Mouse (Mus musculus) layer of hippocampus, postnatal 36 days (tissue): ENCODE results near the gene Ccdc17. TPM values are rescaled to one million over a fixed set of nuclear protein-coding genes. Genes with fewer than 3 reads are reported as not detected.

ENCODE experiments used
- DNase-seq, 2 experiments: peaks; one replicate each; pipeline ENCODE4 v3.0.0; 2022
- total RNA-seq, 2 experiments: library from RNA; stranded (reverse); gene quantifications; 2 replicates each; pipeline ENCODE4 v1.2.3; 2021

Ccdc17 gene
- 1 to 10 TPM; 4.0 to 4.3 TPM for total RNA-seq

DNA sequence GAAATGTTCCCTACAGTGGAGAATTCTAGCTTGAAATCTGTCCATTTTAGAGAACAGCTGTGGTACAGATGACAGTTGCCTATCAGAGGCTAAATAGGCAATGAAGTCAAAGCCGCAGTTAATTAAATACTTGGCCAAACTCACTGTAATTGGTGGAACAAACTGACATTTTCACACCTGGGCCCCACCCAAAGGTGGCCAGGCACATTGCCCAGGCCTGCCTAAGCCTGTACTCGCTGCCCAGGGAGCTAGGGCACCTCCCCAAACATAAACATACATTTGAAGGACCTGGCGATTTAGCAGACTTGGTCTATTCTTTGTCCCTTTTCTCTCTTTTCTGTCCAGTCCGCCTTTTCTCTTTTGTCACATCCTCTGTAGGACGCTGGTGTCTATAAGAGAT lies at the start of gene Ccdc17:
Ccdc17 (plus strand) TSS at position 276 of the 400 bp plus-strand sequence.
- no peak for DNase-seq

DNA sequence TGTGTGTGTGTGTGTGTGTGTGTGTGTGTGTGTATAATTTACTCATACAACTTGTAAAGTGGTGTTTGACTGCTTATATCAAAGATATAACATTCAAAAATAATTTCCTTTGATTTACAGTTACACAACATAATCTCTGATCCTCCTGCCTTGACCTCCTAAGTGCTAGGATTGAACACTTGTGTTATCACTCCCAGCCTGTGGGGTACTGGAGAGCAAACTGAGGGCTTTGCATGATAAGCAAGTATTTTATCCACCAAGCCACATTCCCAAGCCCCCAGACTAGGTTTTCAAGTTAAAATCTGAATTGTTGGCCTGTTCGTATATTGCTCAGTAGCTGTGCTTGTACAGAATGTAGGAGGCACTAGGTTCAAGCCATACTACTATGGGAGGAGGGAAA lies 46.0 kb upstream of the Ccdc17 start:
- no peak for DNase-seq

DNA sequence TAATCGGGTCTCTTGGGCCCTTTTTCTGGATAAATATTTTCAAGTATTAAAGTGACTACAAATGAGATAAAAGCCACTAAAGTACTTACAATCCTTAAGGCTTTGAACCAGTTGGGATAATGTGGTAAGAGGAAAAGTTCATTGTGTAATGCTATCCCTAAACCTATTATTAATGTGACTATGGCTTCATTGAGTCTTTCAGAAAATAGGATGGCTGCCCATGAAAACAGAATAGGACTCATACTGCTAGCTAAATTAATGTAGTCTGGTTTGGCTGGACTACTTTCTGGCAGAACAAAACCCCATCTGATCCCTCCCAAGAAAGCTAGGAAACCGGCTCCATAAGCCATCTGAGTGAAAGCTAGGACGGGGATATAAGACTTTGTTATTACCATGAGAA lies 43.4 kb upstream of the Ccdc17 start:
- no peak for DNase-seq

DNA sequence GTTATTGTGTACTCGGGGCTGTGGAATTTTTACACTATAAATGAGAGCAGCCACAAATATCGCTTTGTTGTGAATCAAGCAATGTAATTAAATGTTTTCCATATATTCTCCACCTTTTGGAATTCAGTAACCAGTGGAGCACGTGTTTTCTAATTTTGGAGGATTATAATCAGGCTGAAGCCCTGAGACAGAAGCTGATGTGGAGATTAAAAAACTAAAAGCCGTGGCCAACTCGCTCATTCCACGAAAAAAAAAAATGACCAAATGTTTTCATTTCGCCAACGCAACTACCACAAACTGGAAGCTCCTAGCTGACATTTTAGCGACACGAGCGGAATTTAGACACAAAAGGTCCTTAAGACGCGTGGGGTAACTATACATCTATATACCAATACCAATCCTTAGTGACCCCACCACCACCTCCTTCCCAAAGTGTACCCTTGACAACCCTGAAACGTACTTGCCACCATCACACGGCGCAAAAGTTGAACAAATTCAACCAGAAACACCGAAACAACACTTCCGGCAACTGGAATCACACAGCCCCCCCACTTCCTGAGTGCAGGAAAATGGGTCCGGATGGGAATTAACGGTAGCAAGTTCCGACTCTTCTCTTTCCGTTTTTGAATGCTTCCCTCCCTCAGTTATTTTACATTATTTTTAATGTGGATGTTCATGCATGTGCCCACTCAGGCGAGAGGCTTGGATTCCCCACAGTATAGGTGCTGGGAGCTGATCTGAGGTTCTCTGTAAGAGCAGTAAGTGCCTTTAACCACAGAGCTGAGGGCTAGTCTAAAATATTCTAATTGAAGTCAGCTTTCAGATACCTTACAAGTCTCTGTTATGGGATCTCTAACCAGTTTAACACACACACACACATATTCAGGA lies 40.8 kb upstream of the Ccdc17 start, which contains the start of gene Tmem69:
Tmem69 (minus strand) TSS at position 524 of the 888 bp plus-strand sequence.
- DNase-seq, result peak; percentile 70 to 82

DNA sequence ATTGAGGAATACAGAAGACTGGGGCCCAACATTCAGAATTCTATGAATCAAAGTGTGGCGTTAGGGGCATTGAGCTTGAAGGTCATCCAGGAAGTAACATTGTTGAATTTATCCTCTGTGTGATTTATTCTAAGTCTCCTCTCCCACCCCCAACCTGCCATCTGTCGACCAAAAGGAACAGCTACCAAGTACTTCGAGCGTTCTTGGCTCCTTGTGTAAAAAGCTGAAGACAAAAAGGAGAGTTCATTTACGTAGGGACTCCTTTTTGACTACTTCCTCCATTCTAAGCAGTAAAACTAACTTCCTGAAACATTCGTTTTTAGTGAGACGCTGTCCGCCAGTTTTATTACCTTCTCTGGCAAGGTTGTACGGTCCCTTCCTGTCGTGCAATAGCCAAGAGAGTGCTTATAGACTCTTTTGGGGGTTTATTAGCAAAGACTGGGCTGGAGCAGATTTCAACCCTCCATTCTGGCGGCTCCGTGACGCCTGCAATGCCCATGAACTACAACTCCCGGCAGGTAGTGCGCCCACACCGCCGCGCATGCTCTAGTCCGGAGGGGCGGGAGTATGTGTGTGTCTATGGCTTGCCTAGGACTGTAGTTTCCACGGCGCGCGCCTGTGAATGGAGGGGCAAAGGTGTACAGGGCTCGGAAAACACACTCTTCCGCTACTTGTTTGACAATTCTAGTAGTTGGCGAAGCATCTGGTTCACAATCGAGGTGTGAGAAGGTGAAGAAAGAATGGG lies 39.7 kb upstream of the Ccdc17 start:
- peak; percentile 92 to 93 for DNase-seq

DNA sequence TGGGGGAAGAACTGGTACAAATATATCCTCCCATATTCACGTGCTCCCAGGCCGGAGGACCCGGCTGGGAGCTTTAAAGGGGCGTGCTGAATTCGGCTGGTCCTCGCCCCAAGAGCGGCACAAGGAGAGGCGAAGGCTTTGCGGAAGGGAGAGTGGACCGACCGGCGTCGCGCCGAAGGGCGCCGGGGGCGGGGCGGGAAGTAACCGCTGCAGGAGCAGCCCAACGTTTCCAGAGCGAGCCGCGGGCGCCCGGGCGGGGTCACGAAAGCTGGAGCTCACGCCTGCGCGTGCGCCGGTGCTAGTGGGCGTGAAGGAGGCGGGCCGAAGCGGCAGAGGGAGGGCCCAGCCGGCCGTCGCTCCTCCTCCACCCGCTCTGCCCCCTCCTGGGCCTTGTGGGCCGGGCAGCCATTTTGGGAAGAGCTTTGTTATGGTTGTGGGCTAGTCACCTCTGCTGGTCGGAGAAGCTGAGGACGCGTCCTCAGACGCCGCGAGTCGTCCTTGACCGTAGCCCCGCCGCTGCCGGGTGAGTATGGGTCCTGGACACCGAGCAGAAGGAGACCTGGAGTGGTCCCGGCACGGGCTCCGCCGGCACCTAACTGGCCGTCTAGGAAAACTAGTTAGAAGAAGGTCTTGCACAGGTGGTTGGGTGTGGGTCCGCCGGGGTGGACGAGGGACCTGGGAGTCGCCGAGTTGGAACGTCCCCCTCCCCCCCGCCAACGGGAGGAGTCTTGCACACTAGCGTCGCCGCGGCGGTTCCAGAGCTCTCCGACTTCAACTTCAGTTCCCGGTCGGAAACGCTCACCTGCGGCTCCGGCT lies 38.9 kb upstream of the Ccdc17 start, which contains the start of gene Gpbp1l1:
Gpbp1l1 (plus strand) TSS at position 353 of the 816 bp plus-strand sequence.
- DNase-seq, result peak; percentile 98

DNA sequence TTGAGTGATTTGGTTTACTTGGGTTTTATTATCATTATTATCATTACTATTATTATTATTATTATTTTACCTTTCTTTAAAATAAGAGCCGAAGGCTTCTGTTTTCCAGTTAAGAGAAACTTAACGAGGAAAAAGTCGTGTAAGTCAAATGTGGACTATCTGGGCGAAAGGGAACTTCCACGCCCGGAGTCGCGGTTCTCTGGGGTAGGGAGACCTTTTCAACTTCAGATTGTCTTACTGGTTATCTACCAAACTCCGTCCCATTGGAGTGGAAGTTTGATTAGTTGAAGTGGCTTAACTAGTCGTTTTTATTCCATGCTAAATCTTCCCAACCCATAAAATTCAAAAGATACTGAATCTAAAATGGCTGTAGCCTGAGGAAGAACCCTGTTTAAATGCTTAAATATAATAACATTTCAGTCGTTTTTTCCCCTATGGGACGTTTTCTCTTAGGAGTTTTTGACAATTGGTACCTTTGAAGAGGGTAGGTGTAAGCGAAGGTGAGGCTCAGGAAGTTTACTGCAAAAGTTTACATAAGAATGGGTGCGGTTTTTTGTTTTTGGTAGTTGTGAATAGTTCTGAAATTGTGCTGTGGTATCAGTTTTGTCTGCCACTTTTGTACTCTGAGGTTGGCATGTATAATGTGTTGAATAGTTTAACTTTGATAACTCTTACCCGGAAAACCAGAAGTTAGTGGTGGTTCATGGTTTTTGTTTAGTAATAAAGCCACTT lies 38.1 kb upstream of the Ccdc17 start:
- no peak for DNase-seq

DNA sequence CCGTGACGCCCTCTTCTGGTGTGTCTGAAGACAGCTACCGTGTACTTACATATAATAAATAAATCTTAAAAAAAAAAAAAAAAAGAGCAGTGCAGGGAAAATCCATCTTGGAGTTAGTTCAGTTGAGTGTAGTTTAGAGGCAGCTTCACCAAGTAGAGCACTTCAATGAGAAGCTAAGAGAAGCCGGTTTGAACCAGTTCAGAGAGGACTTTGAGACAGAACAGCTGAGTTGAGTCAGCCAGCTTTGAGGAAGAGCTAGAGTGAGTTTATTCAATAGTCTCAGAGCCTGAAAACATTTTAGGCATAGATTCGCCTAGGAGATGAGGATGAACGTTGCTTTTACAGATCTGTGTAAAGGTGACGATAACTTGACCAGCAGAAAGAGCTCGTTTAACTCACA lies 661 bp upstream of the Ccdc17 start:
- no peak for DNase-seq

DNA sequence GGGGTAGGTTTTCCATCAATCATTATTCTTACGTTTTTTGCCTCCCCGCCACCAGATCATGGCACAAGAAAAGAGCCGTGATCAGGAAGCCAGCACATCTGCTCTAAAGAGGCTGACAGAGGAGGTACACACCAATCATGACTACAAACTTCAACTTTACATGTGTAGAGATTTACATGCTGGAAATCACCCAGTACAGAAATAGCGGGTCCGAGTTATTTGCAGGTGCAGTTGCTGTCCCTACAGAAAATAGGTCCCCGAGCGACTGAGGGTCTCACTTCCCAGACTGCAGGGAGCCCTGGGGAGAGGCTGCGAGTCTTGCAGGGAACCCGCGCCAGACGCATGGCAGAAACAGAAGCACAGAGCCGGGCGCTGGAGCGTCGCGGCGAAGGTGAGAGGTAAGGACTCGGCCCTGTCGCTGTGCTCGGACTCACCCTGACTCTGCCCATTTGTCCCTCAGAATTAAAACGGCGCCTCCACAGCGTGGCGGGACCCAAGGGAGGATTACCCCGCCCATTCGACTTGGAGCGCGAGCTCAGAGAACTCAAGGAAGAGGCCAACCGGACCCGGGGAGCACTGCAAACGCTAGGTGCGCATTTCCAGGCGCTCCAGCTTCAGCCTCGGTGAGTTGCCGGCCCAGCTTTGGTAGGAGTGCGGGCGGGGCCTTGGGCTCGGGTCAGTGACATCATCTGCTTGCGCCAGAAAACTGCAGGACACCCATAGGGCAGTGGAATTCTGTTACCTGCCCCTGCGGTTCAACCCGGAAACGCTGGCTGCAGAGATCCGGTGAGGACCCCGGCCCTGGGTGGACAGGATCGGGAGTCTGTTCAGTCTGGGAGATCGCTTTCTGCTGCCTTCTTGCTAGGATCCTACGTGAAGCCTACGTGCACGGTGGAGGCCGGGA lies 776 bp downstream of the Ccdc17 start:
- DNase-seq, result peak; percentile 84

DNA sequence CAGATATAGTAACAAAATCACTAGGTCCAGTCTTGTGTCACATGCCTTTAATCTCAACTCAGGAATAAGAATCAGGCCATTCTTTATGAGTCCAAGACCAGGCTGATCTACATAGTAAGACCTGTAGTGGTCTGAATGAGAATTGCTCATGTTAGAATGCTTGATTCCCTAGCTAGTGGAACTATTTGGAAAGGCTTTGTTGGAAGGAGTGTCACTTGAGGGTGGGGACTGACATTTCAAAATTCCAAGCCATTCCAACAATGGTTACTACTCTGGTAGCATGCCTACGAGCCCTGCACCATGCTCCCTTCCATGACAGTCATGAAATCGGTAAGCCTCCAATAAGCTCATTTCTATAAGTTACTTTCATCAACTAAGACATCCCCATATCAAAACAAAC lies 16.2 kb downstream of the Ccdc17 start:
- DNase-seq, result no peak

DNA sequence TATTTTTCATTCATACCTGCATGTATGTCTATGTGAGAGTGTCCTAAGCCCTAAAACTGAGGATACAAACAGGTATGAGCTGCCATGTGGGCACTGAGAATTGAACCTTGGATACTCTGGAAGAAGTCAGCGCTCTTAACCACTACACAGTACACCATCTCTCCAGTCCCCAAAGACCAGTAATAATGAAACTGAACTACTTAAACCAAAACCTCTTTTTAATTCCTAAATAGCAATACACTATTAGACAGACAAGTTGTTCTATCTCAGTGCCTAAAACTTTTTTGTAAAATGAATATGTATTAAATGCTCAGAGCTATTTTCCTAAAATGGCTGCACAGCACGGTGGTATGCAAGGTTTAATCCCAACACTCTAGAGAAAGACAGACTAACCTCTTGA lies 18.8 kb downstream of the Ccdc17 start:
- DNase-seq, result no peak

DNA sequence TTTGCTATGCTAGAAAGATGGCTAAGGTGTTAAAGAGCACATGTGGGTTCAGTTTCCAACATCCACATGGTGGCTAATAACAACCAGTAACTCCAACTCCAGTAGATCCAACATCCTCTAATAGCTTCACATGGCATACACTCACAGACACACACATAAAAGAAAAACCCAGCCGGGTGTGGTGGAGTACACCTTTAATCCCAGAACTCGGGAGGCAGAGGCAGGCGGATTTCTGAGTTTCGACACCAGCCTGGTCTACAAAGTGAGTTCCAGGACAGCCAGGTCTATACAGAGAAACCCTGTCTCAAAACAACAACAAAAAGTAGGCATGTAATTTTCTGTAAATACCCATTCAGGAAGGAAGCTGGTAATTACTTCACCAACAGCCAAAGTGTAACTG lies 28.4 kb downstream of the Ccdc17 start:
- DNase-seq, result no peak

DNA sequence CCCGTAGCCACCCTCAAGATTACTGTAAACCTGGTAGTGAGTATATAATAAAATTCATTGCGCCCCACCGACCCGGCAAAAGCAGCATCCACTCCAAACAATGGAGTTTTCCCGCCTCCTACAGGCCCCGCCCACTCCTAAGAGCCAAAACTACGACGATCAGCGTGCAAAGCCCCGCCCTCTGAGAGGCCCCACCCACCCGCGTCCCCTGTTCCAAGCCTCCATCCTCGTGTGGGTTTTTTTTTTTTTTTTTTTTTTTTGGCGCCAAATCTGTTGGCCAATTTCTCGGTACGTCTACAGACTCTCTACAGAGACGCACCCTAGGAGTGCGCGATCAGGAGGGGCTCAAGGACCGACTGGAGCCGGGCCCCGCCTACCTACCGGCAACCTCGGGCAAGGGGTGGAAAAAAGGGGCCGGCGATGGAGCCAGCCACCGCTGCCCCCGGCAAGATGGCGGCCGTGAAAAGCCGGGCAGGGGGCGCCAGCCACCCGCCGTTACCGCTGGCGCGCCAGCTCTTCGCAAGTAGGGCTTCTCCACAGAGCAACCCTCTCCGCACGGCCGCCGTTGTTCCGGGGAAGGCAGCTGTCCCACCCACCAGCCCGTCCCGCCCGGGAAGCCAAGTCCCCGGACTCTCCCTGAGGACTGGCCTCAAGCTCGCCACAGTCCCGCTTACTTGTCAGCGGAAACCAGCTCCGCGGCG lies 30.4 kb downstream of the Ccdc17 start:
- peak; percentile 58 to 60 for DNase-seq

DNA sequence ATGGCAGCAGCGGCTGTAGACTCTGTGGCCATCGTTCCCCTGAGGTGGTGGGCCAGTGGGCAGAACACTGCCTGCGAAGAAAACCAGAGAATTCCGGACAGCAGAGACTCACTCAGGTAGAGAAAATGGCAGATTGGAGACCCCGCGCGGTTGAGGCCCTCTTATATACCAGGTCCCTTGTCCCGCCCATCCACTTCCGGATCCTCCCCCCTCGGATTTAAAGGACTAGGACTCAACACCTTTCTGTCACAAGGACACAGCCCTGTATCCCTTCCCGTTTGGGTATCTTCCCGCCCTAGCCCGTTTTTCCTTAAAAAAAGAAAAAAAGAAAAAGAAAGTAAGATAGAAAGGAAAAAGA lies 30.9 kb downstream of the Ccdc17 start:
- DNase-seq, result peak; percentile 88

DNA sequence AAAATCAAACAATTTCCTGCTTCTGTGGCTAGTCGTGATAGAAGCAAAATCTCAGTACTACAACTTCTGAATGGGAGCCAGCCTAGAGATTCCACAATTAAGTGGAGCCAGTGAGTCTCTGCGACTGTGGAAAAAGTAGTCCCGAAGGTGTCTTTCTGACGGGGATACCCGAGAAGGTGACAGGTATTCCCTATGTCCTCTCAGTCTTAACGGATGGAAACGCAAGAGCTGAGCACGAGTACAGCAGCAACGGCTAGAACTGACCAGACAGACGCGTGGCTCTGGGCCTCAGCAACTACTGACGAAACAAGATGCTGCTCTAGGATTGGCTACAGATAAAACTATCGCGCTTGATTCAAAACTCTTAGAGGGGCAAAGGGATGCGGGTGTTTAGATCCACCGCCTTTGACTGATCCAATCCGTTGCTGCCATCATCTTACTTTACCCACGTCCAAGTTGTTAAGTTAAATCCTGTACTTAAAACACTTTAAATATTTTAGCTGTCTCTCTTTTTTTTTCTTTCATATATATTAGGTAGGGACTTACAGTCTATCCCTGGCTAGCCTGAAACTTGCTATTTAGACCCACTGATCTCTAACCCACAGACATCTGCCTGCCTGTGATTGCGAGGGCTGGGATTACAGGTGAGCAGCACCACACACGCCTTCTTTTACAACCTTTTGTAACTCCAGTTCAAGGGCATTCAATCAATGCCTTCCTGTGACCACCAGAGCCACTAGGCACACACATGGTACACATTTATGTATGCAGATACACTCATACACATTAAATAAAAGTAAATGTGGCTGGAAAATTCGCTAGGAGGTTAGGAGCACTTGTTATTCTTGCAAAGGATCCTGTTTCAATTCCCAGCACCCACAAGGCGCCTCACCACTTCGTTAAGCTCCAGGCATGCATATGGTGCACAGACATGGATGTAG lies 31.5 kb downstream of the Ccdc17 start, which contains the start of gene Nasp:
Nasp (minus strand) TSS at position 220 of the 941 bp plus-strand sequence.
- DNase-seq, result peak; percentile 80 to 82

DNA sequence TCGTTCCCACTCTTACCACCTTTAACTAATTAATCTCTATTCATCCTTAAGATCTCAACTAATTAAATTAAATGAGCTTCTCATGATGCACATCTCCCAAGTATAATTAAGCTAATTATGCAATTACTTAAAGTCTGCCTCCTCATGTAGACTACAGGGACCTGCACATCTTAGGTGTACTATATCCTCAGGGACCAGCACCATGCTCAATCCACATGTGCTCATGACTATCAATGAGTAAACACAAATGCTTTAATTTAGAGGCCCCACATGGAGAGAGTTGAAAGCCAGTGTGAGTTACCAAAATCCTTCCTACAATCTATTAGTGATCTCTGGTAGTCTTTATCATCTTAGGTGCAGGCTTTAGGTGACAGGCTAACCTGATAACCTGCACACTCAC lies 38.7 kb downstream of the Ccdc17 start:
- no peak for DNase-seq

DNA sequence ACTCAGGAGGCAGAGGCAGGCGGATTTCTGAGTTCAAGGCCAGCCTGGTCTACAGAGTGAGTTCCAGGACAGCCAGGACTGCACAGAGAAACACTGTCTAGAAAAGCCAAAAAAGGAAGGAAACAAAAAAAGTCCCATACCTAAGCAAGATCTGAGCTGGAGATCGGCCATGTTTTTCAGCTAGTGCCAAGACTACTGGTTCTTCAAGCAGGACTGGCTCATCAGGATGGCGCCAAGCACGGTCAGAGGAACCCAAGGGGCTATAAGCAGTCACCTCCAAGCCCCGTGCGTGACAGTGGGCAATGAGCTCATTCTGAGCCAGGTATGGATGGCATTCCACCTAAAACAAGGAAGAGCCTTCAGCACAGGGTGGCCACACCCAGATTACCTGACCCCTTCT lies 42.4 kb downstream of the Ccdc17 start:
- DNase-seq, result no peak

DNA sequence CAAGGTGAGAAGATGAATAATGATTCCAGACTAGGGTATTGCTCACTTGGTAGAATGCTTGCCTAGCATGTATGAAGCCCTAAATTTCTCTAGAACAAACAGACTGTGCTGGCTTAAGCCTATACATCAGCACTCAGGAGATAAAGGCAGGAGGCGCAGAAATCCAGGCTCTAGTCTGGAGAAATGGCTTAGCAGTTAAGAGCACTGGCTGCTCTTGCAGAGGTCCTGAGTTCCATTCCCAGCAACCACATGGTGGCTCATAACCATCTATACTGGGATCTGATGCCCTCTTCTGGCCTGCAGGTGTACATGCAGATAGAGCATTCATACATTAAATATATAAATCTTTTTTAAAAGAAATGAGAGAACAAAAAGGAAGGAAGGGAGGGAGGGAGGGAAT lies 45.6 kb downstream of the Ccdc17 start:
- no peak for DNase-seq

DNA sequence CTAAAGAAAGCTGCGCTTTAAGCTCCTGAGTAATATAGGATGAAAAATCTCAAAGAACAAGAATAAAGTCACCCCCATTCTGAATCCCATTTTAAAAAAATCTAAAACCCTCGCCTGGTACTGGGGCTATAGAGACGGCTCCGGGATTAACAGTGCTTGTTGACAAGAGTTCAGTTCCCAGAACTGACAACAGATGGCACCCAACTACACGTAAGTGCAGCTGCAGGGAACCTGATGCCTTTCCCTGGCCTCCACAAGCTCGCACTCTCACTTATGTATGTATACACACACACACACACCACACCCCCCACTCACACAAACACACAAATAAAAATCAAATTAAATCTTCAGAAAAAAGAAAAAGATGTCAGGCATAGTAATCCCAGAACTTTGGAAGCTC lies 47.9 kb downstream of the Ccdc17 start:
- DNase-seq, result no peak
